Mouse (Mus musculus) neural tube, embryonic 15.5 days (tissue): ENCODE results near the gene Setd3. TPM values are rescaled to one million over a fixed set of nuclear protein-coding genes. Genes with fewer than 3 reads are reported as not detected.
"Not testable (repeated sequence)": the region's sequence is repeated elsewhere in the genome, so short reads cannot be mapped to it uniquely, and the experiment has no call there.

ENCODE experiments used
- ATAC-seq: fragments of 200-750 bp; cut with Nextera tagmentation; 2 replicates; pipeline ENCODE4 v1.8.0; 2017; ENCODE audit warnings: mild to moderate bottlenecking, moderate TSS enrichment, moderate library complexity; ENCODE audit not compliant: low FRiP score
- H3K27ac ChIP-seq: fragments of 300-500 bp; sonication (generic); replicated peaks from 2 replicates; pipeline ENCODE4 v1.5.1; 2015; ENCODE audit warnings: mild to moderate bottlenecking, inconsistent platforms
- H3K27me3 ChIP-seq: fragments of 300-500 bp; sonication (generic); replicated peaks from 2 replicates; pipeline ENCODE4 v1.6.1; 2015; ENCODE audit warnings: inconsistent platforms
- H3K36me3 ChIP-seq: fragments of 300-500 bp; sonication (generic); 2 replicates; pipeline ENCODE4 v1.6.1; 2015; ENCODE audit warnings: inconsistent platforms
- H3K4me1 ChIP-seq: fragments of 300-500 bp; sonication (generic); 2 replicates; pipeline ENCODE4 v1.6.1; 2015; ENCODE audit warnings: inconsistent platforms
- H3K4me2 ChIP-seq: fragments of 300-500 bp; sonication (generic); 2 replicates; pipeline ENCODE4 v1.6.1; 2015; ENCODE audit warnings: inconsistent platforms, mild to moderate bottlenecking, moderate library complexity
- H3K4me3 ChIP-seq: fragments of 300-500 bp; sonication (generic); replicated peaks from 2 replicates; pipeline ENCODE4 v1.5.1; 2015; ENCODE audit warnings: mild to moderate bottlenecking, inconsistent platforms
- H3K9ac ChIP-seq: fragments of 300-500 bp; sonication (generic); replicated peaks from 2 replicates; pipeline ENCODE4 v1.6.1; 2015; ENCODE audit warnings: mild to moderate bottlenecking, inconsistent platforms
- H3K9me3 ChIP-seq: fragments of 300-500 bp; sonication (generic); replicated peaks from 2 replicates; pipeline ENCODE4 v1.6.1; 2016; ENCODE audit warnings: inconsistent platforms
- WGBS: fragments of 180-500 bp; shearing (Covaris S2); methylation state at CpG from one replicate; pipeline ENCODE4 v1.1.7; 2015; ENCODE audit warnings: mixed read lengths; 5-methylcytosine and 5-hydroxymethylcytosine counted together
- polyA plus RNA-seq: library from polyadenylated mRNA; unstranded; fragments of >200 nt; fragmentation: Nextera tagmentation; extraction: Ambion mirVana; gene quantifications from 2 replicates; pipeline ENCODE4 v1.2.1, GENCODE M21; 2015

The Setd3 gene
- polyA plus RNA-seq, 1 experiment from 2014 or later = 98.3 TPM

DNA sequence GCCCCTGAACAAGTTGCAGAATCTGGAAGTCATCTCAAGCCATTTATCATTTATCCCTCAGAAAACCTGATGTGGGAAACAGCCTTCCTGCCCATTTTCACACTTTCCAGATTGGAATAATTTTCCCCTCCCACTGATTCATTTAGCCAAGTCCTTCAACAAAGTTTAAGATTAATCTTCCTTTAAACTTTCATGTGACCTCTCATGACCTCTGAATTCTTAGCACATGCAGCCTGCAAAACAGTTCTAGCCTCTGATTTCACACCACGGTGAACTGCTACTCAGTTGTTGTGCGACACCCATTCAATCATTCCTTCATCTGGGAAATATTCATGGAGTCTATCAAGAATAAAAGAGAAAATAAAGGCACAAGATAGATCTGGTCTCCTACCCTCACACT, 45.9 kb downstream of the Setd3 start:
- H3K27me3 ChIP-seq = no peaks in the 10 kb centered on the region
- no peaks in the 10 kb centered on the region for H3K4me1 ChIP-seq
- no peak overlapping the region for H3K4me3 ChIP-seq
- H3K27ac ChIP-seq = no peak overlapping the region
- H3K4me2 ChIP-seq = no peak overlapping the region
- 84% methylated on average over 2 of the region's 2 CpGs for WGBS
- no peak for ATAC-seq
- H3K9ac ChIP-seq = no peak overlapping the region
- peaks cover 31% of the 10 kb centered on the region for H3K36me3 ChIP-seq
- no peaks in the 10 kb centered on the region for H3K9me3 ChIP-seq

DNA sequence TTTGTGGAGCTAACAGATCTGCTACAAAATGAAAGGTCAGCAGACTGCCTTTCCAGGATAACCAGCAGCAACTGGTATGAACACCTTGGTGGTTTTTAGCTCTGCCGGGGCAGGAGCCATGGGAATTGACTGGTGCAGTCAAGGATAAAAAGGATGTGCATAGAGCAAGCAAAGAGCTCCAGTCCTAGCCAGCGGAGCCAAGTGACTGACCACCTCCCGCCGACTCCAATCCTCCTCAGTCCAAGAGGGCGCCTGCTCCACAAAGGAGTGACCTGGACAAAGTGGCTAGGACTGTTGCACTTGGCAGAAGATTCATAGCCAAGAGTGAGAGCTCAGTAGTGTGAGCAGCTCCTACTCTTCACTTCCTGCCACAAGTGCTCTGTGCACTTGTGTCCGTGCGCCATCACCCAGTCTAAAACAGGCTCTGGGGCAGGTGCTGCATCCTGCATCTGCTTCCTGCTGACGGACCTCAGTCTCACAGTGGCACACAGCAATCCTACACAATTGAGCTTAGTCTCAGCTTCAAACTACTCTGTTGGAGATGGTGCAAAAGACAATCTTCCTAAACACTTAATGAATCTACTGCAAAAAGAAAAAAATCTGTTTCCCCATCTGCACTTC, 46.6 kb downstream of the Setd3 start:
- Histone ChIP-seq H3K4me1 (no peaks in the 10 kb centered on the region), H3K27me3 (no peaks in the 10 kb centered on the region), H3K9ac (no peak overlapping the region), H3K27ac (no peak overlapping the region), H3K4me3 (no peak overlapping the region), H3K4me2 (no peak overlapping the region), H3K36me3 (peaks cover 31% of the 10 kb centered on the region), H3K9me3 (no peaks in the 10 kb centered on the region)
- 93% methylated on average over 8 of the region's 8 CpGs for WGBS
- ATAC-seq = no peak

DNA sequence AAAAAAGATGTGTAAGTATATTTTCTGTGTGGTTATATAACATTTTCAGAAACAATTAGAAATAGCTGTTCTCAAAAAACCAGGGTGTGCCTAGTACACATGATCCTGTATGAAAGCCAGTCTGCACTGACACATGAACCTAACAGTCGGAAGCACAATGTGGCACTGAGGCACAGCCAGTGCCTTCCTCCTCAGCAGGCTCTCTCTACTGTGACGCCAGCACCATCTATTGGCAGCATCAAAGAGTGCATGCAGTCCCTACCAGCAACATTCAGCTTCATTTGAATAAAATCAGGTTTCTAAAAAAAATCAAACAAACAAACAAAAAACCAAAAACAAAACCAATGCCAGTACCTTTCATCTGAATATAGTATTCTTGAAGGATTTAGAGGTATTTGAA, 57.8 kb downstream of the Setd3 start:
- peak; percentile 75 for ATAC-seq
- Histone ChIP-seq H3K9me3 (no peaks in the 10 kb centered on the region), H3K9ac (no peak overlapping the region), H3K27ac (no peak overlapping the region), H3K4me3 (no peak overlapping the region), H3K4me2 (no peak overlapping the region), H3K4me1 (peaks cover 20% of the 10 kb centered on the region), H3K27me3 (no peaks in the 10 kb centered on the region), H3K36me3 (no peaks in the 10 kb centered on the region)
- WGBS = 3% methylated on average over 2 of the region's 2 CpGs

DNA sequence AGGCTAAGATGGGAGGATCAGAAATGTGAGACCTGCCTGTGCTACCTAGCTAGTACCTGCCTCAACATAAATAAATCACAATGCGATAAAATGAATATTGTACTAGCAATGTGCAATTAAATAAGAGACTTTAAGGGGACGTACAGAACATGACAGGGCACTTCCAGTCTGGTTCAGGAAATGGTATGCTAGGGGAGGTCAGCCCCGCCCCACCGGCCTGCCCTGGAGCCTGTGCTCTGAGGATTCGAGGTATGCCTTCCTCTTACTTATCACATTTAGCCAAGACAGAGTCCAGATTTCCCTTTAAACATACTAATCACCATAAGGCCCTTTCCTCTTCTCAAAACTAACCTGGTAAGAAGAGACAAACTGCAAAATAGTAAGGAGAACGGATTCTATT, 58.7 kb downstream of the Setd3 start:
- no peak for ATAC-seq
- peaks cover 20% of the 10 kb centered on the region for H3K4me1 ChIP-seq
- no peak overlapping the region for H3K9ac ChIP-seq
- H3K4me3 ChIP-seq = no peak overlapping the region
- no peak overlapping the region for H3K4me2 ChIP-seq
- no peaks in the 10 kb centered on the region; the same call in 1 of the 2 replicates for H3K36me3 ChIP-seq
- no peak overlapping the region for H3K27ac ChIP-seq
- no peaks in the 10 kb centered on the region for H3K27me3 ChIP-seq
- WGBS = 81% methylated on average over 6 of the region's 6 CpGs
- no peaks in the 10 kb centered on the region for H3K9me3 ChIP-seq

DNA sequence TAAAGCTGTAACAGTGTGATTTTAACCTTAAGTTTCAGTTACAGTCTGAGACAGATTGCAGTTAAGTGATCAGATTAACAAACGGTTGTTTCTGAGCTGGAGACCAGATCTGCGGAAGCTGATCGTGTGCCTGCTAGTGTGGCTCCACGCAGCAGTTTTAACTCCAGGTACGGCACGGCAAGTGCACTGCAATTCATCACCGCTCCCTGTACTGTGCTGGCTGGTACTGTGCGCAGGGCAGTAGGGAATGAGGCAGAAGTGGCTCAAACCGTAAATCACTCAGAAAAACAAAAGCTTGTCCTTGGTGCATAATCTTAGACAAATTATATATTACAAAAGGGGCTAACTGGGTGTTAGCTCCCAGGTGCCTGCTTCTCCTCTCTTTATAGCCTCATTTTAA, 59.2 kb downstream of the Setd3 start:
- Histone ChIP-seq H3K4me2 (no peak overlapping the region), H3K9me3 (no peaks in the 10 kb centered on the region), H3K4me3 (no peak overlapping the region), H3K36me3 (no peaks in the 10 kb centered on the region; the same call in 1 of the 2 replicates), H3K9ac (no peak overlapping the region), H3K27ac (no peak overlapping the region), H3K27me3 (no peaks in the 10 kb centered on the region), H3K4me1 (peaks cover 20% of the 10 kb centered on the region)
- no peak for ATAC-seq
- 27% methylated on average over 9 of the region's 9 CpGs for WGBS

DNA sequence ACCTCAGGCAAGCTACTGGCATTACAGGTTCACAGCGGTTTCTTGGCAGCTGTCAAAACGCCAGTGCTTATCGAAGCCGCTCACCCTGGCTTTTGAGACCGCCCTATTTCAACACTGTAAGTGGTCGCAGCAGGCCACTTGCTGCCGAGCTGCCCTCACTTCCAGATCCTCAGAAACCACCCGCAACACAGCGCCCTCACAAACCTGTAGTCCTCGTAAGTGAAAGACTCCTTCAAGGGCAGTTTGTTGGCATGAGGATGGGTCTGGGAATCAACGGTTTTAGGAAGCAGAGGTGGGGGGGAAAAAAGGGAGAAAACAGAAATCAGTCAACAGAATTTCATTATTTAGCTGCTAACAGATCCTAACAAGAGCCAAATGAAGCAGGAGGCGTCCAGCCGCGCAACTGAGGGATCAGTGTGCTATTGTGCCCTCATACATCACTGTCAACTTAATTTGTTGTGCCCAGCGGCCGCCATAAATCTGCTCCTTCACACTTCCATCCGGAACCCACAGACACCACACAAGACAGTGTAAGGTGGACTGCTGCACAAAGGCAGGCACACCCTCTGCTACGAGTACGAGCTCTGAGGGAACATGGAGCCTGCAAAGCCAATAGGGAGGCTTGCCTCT, 60.1 kb downstream of the Setd3 start:
- H3K27me3 ChIP-seq = no peaks in the 10 kb centered on the region

DNA sequence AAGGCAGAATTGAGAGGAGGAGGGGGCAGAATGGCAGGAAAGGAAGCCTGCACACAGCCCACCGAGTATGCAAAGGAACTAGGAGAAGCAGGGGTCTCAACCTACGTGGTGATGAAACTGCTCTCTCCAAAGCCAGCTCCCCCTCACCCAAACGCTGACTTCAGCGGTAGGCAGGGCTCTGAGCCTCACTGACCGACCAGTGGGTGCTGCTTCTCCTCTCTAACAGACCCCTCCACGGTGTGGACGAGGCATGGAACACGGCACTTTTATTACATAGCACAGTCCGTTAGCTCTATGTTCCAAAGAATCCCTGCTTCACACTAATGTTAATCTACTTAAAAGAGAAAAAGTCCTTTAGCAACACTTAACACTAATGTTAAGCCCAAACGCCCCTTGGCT, 60.6 kb downstream of the Setd3 start:
- Histone ChIP-seq H3K4me2 (peak overlapping the region; percentile 40), H3K27me3 (no peaks in the 10 kb centered on the region), H3K36me3 (no peaks in the 10 kb centered on the region; the same call in 1 of the 2 replicates), H3K9ac (no peak overlapping the region), H3K9me3 (no peaks in the 10 kb centered on the region), H3K4me3 (no peak overlapping the region), H3K27ac (peak overlapping the region; percentile 54), H3K4me1 (peaks cover 20% of the 10 kb centered on the region)
- WGBS = 30% methylated on average over 10 of the region's 10 CpGs
- ATAC-seq = no peak

More for the DNA sequence above, 60.1 kb downstream of the Setd3 start:
- WGBS = 15% methylated on average over 19 of the region's 19 CpGs
- H3K36me3 ChIP-seq = no peaks in the 10 kb centered on the region; the same call in 1 of the 2 replicates
- peak overlapping the region; percentile 8; the same call in 1 of the 2 replicates for H3K9ac ChIP-seq
- peak overlapping the region; percentile 54 for H3K27ac ChIP-seq
- ATAC-seq = peak; percentile 64
- H3K9me3 ChIP-seq = no peaks in the 10 kb centered on the region
- H3K4me2 ChIP-seq = peak overlapping the region; percentile 40
- H3K4me1 ChIP-seq = peaks cover 20% of the 10 kb centered on the region
- no peak overlapping the region for H3K4me3 ChIP-seq

DNA sequence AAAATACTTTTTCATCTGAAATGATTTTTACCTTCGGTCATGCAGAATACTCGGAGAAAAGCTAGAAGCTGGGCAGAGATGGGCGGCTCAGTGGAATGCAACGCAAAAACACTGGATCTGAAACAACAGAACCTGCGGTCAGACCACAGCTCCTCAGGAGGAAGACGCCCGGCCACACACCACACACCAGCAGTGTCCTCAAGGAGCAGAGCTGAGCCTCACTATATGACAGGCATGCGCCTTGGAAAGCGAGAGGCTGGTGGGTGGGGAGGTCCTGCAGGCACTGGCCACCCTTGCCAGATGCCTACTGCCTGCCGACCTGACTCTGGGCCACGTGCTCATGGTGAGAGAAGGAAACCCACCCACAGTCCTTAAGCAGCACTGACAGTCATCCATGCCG, 67.9 kb downstream of the Setd3 start:
- no peak overlapping the region for H3K27ac ChIP-seq
- H3K9me3 ChIP-seq = no peaks in the 10 kb centered on the region
- WGBS = 78% methylated on average over 12 of the region's 12 CpGs
- H3K4me1 ChIP-seq = no peaks in the 10 kb centered on the region
- H3K4me2 ChIP-seq = no peak overlapping the region
- H3K9ac ChIP-seq = no peak overlapping the region
- H3K27me3 ChIP-seq = no peaks in the 10 kb centered on the region
- peaks cover 7% of the 10 kb centered on the region; the same call in 1 of the 2 replicates for H3K36me3 ChIP-seq
- no peak for ATAC-seq
- no peak overlapping the region for H3K4me3 ChIP-seq

DNA sequence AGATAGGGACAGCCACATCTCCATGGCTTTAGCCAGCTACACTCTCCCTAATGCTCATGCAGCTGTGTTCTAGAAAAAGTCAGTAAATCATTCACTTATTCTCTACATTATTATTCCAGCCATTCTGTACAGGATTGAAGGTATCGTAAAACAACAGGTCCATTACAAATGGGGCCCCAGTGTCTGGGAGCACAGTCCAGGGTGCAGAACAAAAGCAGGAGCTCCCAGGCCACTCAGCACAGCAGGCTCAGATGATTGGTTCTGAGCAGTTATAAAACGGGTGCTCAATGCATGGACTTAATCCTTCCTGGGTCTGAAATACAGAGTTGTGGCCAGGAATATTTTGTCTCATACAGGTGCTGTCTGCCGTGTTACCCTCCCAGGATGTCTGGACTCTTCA, 68.4 kb downstream of the Setd3 start:
- H3K27ac ChIP-seq = no peak overlapping the region
- no peaks in the 10 kb centered on the region for H3K4me1 ChIP-seq
- ATAC-seq = no peak
- H3K4me3 ChIP-seq = no peak overlapping the region
- no peaks in the 10 kb centered on the region for H3K27me3 ChIP-seq
- H3K4me2 ChIP-seq = no peak overlapping the region
- 38% methylated on average over 3 of the region's 3 CpGs for WGBS
- H3K9me3 ChIP-seq = no peaks in the 10 kb centered on the region
- peaks cover 12% of the 10 kb centered on the region; the same call in 1 of the 2 replicates for H3K36me3 ChIP-seq
- no peak overlapping the region for H3K9ac ChIP-seq

DNA sequence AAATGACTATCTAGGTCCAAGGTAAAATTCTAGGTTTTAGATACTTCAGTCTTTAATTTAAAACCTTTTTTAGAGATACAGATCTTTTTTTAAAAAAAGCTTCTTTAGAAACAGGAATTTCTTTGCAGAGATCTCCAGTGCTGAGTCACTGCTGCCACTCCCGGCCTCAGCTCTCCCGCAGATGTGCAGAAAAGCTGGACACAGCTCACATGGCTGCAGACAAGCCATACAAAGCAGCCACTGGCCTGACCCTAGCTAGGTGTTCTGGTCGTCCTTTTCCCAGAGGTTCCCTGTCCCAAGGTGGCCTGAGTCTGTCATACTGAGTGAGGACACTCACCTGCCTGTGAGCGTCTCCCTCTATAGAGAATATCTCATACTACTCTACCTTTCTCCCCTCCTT, 69.4 kb downstream of the Setd3 start:
- Histone ChIP-seq H3K36me3 (peaks cover 16% of the 10 kb centered on the region; the same call in 1 of the 2 replicates), H3K4me1 (no peaks in the 10 kb centered on the region), H3K4me2 (no peak overlapping the region), H3K9me3 (no peaks in the 10 kb centered on the region), H3K27me3 (no peaks in the 10 kb centered on the region), H3K4me3 (no peak overlapping the region), H3K27ac (no peak overlapping the region), H3K9ac (no peak overlapping the region)
- WGBS = 88% methylated on average over 4 of the region's 4 CpGs
- no peak for ATAC-seq

DNA sequence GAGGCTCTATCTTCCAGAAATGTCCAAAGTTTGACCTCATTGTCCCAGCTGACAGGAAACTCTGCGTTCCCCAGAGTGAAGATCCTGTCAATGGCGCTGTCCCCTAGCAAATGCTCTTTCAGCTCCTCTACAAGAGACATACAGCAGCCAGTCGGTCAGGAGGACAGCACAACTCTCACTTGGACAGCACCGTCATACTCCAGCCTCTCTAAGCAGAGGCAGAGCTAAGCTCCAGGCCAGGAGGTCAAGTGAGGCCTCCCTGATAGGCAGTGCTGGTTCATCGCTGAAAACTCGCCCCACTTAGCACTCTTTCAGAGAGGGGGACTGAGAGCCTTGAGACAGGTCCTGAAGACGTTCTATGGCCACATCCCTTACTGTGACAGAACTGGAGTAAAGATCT, 70.5 kb downstream of the Setd3 start:
- not testable (repeated sequence) for H3K4me1 ChIP-seq, H3K27ac ChIP-seq, H3K9me3 ChIP-seq, ATAC-seq, H3K4me3 ChIP-seq, H3K4me2 ChIP-seq, H3K9ac ChIP-seq, H3K27me3 ChIP-seq
- 91% methylated on average over 7 of the region's 7 CpGs for WGBS
- H3K36me3 ChIP-seq = peaks cover 16% of the 10 kb centered on the region; the same call in 1 of the 2 replicates

DNA sequence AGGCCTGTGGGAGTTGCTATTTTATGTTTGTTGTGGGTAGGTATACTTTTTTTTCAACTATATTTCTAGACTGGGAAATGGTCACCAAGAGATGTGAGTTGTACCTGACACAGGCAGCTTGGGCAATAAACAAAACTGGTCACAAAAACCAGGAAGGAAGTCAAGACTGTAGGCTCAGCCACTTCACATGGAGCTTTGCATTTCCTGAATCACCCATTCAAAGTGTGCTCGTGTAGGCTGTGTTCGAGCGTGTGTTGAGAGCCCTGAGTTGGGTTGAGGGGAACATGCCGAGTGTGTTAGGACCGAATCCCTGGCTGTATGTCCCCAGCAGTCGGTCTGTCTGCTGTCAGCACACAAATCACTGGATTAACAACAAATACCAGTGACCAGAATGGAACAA, 75.8 kb downstream of the Setd3 start:
- Histone ChIP-seq H3K4me3 (no peak overlapping the region), H3K9ac (no peak overlapping the region), H3K27ac (no peak overlapping the region), H3K4me1 (no peaks in the 10 kb centered on the region), H3K27me3 (no peaks in the 10 kb centered on the region), H3K9me3 (no peaks in the 10 kb centered on the region), H3K4me2 (no peak overlapping the region), H3K36me3 (peaks cover 11% of the 10 kb centered on the region; the same call in 1 of the 2 replicates)
- no peak for ATAC-seq
- 75% methylated on average over 6 of the region's 6 CpGs for WGBS
